Mouse (Mus musculus) cortical plate, adult 2 months (tissue): ENCODE results near the gene S100a6.

ENCODE experiments used
- CTCF ChIP-seq: fragments of 200-500 bp; IDR thresholded peaks from 2 replicates; pipeline ENCODE4 v1.5.1; 2011; ENCODE audit warnings: mild to moderate bottlenecking, control low read depth, low read length; ENCODE audit not compliant: insufficient read depth; ENCODE audit errors: extremely low read depth
- POLR2A ChIP-seq: fragments of 200-500 bp; IDR thresholded peaks from 2 replicates; pipeline ENCODE4 v1.6.1; 2011; ENCODE audit warnings: mild to moderate bottlenecking, low read length, control low read depth; ENCODE audit not compliant: insufficient read depth; ENCODE audit errors: extremely low read depth

GRCm38 (mm10) chr3:90586906-90587305 lies 25.8 kb upstream of the S100a6 start:
- TF ChIP-seq CTCF, result no peak
- no peak for TF ChIP-seq POLR2A
